Mouse (Mus musculus) ES-Bruce4 (cell line): ENCODE results near the gene Col24a1.

ENCODE experiments used
- CTCF ChIP-seq: IDR thresholded peaks from one replicate; pipeline ENCODE4 v1.8.1; 2011; ENCODE audit warnings: low read depth, low read length
- EP300 ChIP-seq: IDR thresholded peaks from 2 replicates; pipeline ENCODE4 v1.6.1; 2011; ENCODE audit warnings: low read depth, low read length; ENCODE audit not compliant: insufficient read depth

DNA sequence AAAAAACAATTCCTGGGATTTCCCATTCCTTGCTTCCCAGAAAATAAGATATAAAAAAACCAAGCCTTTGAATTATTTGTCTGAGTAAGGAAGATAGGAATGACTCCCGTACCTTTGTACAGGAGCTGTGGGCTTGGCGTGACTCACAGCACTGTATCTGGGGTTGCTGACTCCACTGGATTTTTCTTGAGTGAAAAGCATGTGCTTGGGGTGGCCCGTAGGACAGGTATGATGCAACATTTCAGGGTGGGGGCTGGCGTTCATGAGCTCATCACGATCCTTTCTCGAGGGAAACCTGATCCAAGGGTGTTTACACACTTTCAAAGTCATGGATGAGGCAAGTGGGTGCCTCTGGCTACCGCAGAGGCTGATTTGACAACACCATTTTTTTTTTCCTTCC is 35.6 kb upstream of the Col24a1 start:
- TF ChIP-seq CTCF (no peak), EP300 (no peak)
